Mouse (Mus musculus) midbrain, embryonic 15.5 days (tissue): ENCODE measurements at regions not wholly inside any gene's neighbourhood (a gene's known extent, or its start where the extent isn't known, plus 50 kb on each side); places are given as distances from the start of the nearest gene placed in this dataset.

Experiments used
- ATAC-seq: fragments of 200-750 bp; cut with Nextera tagmentation; replicated peaks from 2 replicates; pipeline ENCODE4 v1.8.0; 2017; ENCODE audit warnings: moderate TSS enrichment
- H3K27ac ChIP-seq: fragments of 300-500 bp; sonication (generic); 2 replicates; pipeline ENCODE4 v1.5.1; 2015; ENCODE audit warnings: mild to moderate bottlenecking, inconsistent platforms
- H3K27me3 ChIP-seq: fragments of 300-500 bp; sonication (generic); replicated peaks from 2 replicates; pipeline ENCODE4 v1.6.1; 2015; ENCODE audit warnings: inconsistent platforms
- H3K36me3 ChIP-seq: fragments of 300-500 bp; sonication (generic); replicated peaks from 2 replicates; pipeline ENCODE4 v1.6.1; 2015; ENCODE audit warnings: inconsistent platforms
- H3K4me1 ChIP-seq: fragments of 300-500 bp; sonication (generic); 2 replicates; pipeline ENCODE4 v1.6.1; 2015; ENCODE audit warnings: inconsistent platforms
- H3K4me2 ChIP-seq: fragments of 300-500 bp; sonication (generic); 2 replicates; pipeline ENCODE4 v1.6.1; 2015; ENCODE audit warnings: inconsistent platforms, mild to moderate bottlenecking, moderate library complexity
- H3K4me3 ChIP-seq: fragments of 300-500 bp; sonication (generic); 2 replicates; pipeline ENCODE4 v1.5.1; 2015; ENCODE audit warnings: mild to moderate bottlenecking, inconsistent platforms
- H3K9ac ChIP-seq: fragments of 300-500 bp; sonication (generic); 2 replicates; pipeline ENCODE4 v1.6.1; 2015; ENCODE audit warnings: mild to moderate bottlenecking, inconsistent platforms
- H3K9me3 ChIP-seq: fragments of 300-500 bp; sonication (generic); 2 replicates; pipeline ENCODE4 v1.6.1; 2016; ENCODE audit warnings: inconsistent platforms
- WGBS: fragments of 180-500 bp; shearing (Covaris S2); methylation state at CpG from one replicate; pipeline ENCODE4 v1.1.7; 2015; ENCODE audit warnings: mixed read lengths; 5-methylcytosine and 5-hydroxymethylcytosine counted together

- H3K27me3 ChIP-seq = no peaks in the 10 kb centered on the region
- peak overlapping the region; percentile 39 for H3K27ac ChIP-seq
- WGBS = 14% methylated on average over 6 of the region's 6 CpGs
- peak; percentile 44 for ATAC-seq
- peaks cover 14% of the 10 kb centered on the region for H3K4me1 ChIP-seq
- peak overlapping the region; percentile 6; the same call in 1 of the 2 replicates for H3K4me3 ChIP-seq
- H3K4me2 ChIP-seq = peak overlapping the region; percentile 36
- no peaks in the 10 kb centered on the region for H3K9me3 ChIP-seq
- H3K36me3 ChIP-seq = no peaks in the 10 kb centered on the region
- H3K9ac ChIP-seq = no peak overlapping the region
Observed at GRCm38 (mm10) chr2:21267149-21267761, 61.7 kb downstream of the Thnsl1 start.

GRCm38 (mm10) chr2:21269989-21270846, 64.7 kb downstream of the Thnsl1 start:
- Histone ChIP-seq H3K27ac (peak overlapping the region; percentile 56; the same call in 1 of the 2 replicates), H3K4me3 (no peak overlapping the region), H3K27me3 (no peaks in the 10 kb centered on the region), H3K36me3 (no peaks in the 10 kb centered on the region), H3K9me3 (no peaks in the 10 kb centered on the region), H3K9ac (no peak overlapping the region), H3K4me1 (peaks cover 20% of the 10 kb centered on the region), H3K4me2 (no peak overlapping the region)
- WGBS = 57% methylated on average over 12 of the region's 12 CpGs
- ATAC-seq = peak; percentile 80

GRCm38 (mm10) chr2:21273416-21273815, 67.9 kb downstream of the Thnsl1 start:
- peaks cover 15% of the 10 kb centered on the region for H3K4me1 ChIP-seq
- no peak overlapping the region for H3K27ac ChIP-seq
- no peaks in the 10 kb centered on the region for H3K36me3 ChIP-seq
- no peak overlapping the region for H3K4me3 ChIP-seq
- H3K4me2 ChIP-seq = no peak overlapping the region
- H3K27me3 ChIP-seq = no peaks in the 10 kb centered on the region
- ATAC-seq = no peak
- H3K9ac ChIP-seq = no peak overlapping the region
- 86% methylated on average over 4 of the region's 4 CpGs for WGBS
- H3K9me3 ChIP-seq = no peaks in the 10 kb centered on the region

- H3K4me2 ChIP-seq = no peak overlapping the region
- no peak overlapping the region for H3K4me3 ChIP-seq
- no peaks in the 10 kb centered on the region for H3K36me3 ChIP-seq
- WGBS = 44% methylated on average over 4 of the region's 4 CpGs
- H3K4me1 ChIP-seq = peaks cover 9% of the 10 kb centered on the region
- H3K27ac ChIP-seq = no peak overlapping the region
- H3K9me3 ChIP-seq = no peaks in the 10 kb centered on the region
- peak; percentile 60; the same call in 1 of the 2 replicates for ATAC-seq
- H3K9ac ChIP-seq = no peak overlapping the region
- no peaks in the 10 kb centered on the region for H3K27me3 ChIP-seq
Observed at GRCm38 (mm10) chr2:21275315-21275714, 69.8 kb downstream of the Thnsl1 start.

DNA sequence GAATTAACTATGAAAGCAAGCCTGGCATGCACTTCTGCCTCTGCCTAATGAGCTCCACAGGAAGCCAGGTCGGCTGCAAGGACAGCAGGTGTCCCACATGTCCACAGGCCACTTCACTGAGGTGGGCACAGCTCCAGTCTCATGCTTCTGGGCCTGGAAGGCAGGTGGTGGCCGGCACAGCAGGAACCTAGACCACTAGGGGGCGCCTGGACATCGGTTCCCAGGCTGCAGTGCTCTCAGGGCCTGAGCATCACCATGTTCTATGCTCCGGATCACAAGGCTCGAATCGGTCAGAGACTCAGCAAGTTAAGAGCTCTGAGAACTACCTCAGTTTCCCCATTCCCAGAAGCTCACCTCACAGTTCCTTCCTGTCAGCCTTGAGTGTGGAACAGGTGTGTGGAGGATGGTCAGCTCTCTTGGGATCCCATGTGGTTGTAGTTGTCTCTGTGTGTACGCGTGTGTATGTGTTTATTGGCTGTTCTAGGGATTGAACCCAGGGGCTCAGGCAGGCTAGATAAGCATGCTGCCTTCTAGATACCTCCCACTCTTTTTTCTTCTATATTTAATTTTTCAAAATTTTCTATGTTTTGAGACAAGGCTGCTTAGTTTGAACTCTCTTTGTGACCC, 75.4 kb downstream of the Thnsl1 start:
- Histone ChIP-seq H3K4me1 (no peaks in the 10 kb centered on the region), H3K27me3 (no peaks in the 10 kb centered on the region), H3K4me2 (no peak overlapping the region), H3K27ac (no peak overlapping the region), H3K9me3 (no peaks in the 10 kb centered on the region), H3K36me3 (no peaks in the 10 kb centered on the region), H3K9ac (no peak overlapping the region), H3K4me3 (no peak overlapping the region)
- WGBS = 30% methylated on average over 9 of the region's 9 CpGs
- ATAC-seq = peak; percentile 92

DNA sequence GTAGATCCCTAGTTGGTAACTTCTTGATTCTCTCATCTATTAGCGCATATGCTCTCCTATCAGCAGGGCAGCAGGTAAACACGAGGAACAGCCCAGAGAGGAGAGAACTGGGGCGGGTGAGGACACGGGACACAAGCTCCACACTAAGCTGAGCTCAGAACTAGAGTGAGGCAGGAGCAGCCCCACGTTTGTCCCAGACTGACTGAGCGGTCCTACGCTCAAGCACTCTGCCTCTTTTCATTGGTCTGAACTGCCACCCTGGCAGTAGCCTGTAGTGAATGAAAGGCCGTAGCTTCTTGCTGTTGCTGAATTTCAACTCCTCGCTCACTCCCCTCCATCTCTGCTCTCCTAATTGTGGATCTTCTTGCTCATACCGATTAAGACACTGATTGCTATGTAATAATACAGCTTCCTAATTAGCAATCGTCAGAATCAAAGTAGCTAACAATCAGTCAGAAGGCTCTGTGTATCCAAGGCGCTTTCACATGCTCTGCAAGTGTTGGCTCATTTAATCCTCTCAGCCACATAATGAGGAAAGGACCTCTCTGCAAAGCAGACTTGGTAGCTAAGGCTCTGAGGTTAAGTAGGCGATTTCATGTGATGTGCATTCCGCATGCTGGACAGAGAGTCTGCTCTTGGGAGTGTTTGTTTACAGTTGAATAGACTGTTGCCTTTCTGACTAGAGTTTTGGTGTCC, 77.1 kb downstream of the Thnsl1 start:
- peak; percentile 63 for ATAC-seq
- WGBS = 49% methylated on average over 14 of the region's 14 CpGs
- Histone ChIP-seq H3K4me1 (no peaks in the 10 kb centered on the region), H3K27ac (no peak overlapping the region), H3K4me3 (no peak overlapping the region), H3K4me2 (no peak overlapping the region), H3K36me3 (no peaks in the 10 kb centered on the region), H3K9me3 (no peaks in the 10 kb centered on the region), H3K9ac (no peak overlapping the region), H3K27me3 (no peaks in the 10 kb centered on the region)

- ATAC-seq = no peak
- Histone ChIP-seq H3K4me3 (no peak overlapping the region), H3K4me1 (no peaks in the 10 kb centered on the region), H3K27me3 (no peaks in the 10 kb centered on the region), H3K27ac (no peak overlapping the region), H3K36me3 (no peaks in the 10 kb centered on the region), H3K9ac (no peak overlapping the region), H3K4me2 (no peak overlapping the region), H3K9me3 (no peaks in the 10 kb centered on the region)
- WGBS = 93% methylated on average over 3 of the region's 3 CpGs
Observed at GRCm38 (mm10) chr2:21284881-21285280, 79.4 kb downstream of the Thnsl1 start.

DNA sequence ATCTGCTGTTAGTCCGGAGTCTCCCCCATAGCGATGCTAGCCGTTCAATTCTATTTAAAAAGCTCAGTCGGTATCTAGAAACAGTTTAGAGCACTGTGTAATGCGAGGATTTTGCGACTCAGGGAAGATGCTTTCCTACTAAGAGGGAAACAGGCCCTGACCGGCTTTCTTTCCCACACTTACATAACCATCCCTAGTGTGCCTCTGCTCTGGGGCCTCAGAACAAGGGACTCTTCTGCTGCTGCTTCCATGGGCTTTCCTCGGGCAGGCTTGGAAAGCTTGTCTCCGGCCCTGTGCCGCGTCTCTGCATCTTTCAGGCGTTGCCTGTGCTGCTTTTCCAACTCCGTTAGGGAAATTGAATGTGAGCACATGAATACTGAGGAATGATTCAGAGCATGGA, 79.6 kb upstream of the Gpr158 start:
- Histone ChIP-seq H3K27me3 (no peaks in the 10 kb centered on the region), H3K4me3 (no peak overlapping the region), H3K9me3 (no peaks in the 10 kb centered on the region), H3K4me1 (peaks cover 4% of the 10 kb centered on the region), H3K9ac (no peak overlapping the region), H3K4me2 (no peak overlapping the region), H3K27ac (no peak overlapping the region), H3K36me3 (no peaks in the 10 kb centered on the region)
- WGBS = 78% methylated on average over 13 of the region's 13 CpGs
- no peak for ATAC-seq

- no peak overlapping the region for H3K4me3 ChIP-seq
- peaks cover 8% of the 10 kb centered on the region for H3K4me1 ChIP-seq
- H3K9ac ChIP-seq = no peak overlapping the region
- WGBS = 3% methylated on average over 2 of the region's 2 CpGs
- H3K27me3 ChIP-seq = no peaks in the 10 kb centered on the region
- no peaks in the 10 kb centered on the region for H3K36me3 ChIP-seq
- no peaks in the 10 kb centered on the region for H3K9me3 ChIP-seq
- no peak overlapping the region for H3K4me2 ChIP-seq
- peak overlapping the region; percentile 40 for H3K27ac ChIP-seq
- peak; percentile 91 for ATAC-seq
Observed at GRCm38 (mm10) chr2:21292669-21293151, 74.6 kb upstream of the Gpr158 start.

DNA sequence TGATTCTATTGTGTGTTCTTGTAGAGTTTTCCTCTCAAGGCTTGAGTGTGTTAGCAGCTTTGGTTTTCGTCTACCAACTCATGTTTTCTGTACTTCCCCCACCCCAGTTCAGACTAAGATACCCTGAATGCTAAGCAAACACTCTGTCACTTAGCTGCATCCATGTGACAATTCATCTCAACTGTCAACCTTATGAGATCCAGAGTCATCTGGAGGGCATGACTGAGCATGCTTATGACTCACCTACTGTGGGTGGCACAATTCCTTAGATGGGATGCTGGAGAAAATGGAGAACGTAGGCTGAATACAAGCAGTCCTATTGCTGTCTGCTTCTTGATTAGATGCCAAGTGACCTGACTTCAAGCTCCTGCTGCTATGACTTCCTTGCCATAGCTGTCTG, 73.3 kb upstream of the Gpr158 start:
- H3K9me3 ChIP-seq = no peaks in the 10 kb centered on the region
- 69% methylated on average over 2 of the region's 2 CpGs for WGBS
- ATAC-seq = no peak

DNA sequence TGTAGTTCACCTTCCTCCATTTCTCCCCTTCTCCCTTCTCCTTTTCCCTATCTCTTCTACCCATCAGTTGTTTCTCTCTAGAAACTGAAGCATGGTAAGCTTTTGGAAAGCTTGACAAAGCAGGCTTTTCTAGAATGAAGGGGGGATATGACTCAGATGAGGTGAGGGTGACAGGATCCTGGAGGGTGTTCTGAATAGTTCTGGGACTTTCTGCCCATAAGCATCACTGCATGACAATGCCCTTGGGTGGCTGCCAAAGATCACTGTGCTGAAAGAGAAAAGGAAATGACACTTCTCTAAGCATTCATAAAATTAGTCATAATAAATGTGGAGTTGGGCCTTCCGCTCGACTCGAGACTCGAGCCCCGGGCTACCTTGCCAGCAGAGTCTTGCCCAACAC, 67.7 kb upstream of the Gpr158 start:
- no peak overlapping the region for H3K27ac ChIP-seq
- H3K27me3 ChIP-seq = no peaks in the 10 kb centered on the region
- no peaks in the 10 kb centered on the region for H3K36me3 ChIP-seq
- no peak overlapping the region for H3K4me2 ChIP-seq
- no peaks in the 10 kb centered on the region for H3K9me3 ChIP-seq
- 89% methylated on average over 5 of the region's 5 CpGs for WGBS
- H3K4me3 ChIP-seq = no peak overlapping the region
- no peak overlapping the region for H3K9ac ChIP-seq
- no peaks in the 10 kb centered on the region for H3K4me1 ChIP-seq
- no peak for ATAC-seq

More for the DNA sequence above, 73.3 kb upstream of the Gpr158 start:
- Histone ChIP-seq H3K9ac (no peak overlapping the region), H3K27me3 (no peaks in the 10 kb centered on the region), H3K4me1 (peaks cover 8% of the 10 kb centered on the region), H3K4me2 (no peak overlapping the region), H3K4me3 (no peak overlapping the region), H3K36me3 (no peaks in the 10 kb centered on the region), H3K27ac (no peak overlapping the region)
